Mouse (Mus musculus): ENCODE measurements around the gene Katnal1.

DNA sequence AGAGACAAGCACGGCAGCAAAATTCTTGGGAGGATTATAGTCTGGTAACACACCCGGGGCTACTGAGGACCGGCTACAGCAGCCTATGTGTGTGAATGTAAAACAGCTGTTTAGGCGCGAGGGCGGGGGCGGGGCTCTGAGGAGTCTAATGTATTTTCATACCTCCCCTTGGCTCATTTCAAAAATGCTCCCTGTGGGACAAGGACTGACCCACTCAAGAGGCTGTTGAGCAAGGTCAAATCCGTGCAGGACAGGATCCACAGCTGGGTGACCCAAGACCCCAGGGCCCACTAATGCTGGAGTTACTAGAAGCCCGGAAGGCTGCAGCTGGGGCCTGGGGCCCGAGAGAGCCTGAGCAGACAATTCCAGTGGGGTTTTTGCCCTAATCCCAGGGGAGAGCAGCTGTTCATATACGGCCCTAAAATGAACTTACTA is 10.8 kb upstream of the Katnal1 start:
- TF ChIP-seq RAD21 (IDR thresholded peaks at IDR 0.05; ENCODE audit: low read depth, low read length) = no peak
- no peak for TF ChIP-seq MXI1 (IDR thresholded peaks at IDR 0.05; ENCODE audit: low read depth, low read length)
- no peak for TF ChIP-seq POLR2AphosphoS5 (IDR thresholded peaks at IDR 0.05; ENCODE audit: borderline replicate concordance, low read depth, low read length)
- no peak for TF ChIP-seq CTCF (IDR thresholded peaks at IDR 0.05 in 2 of 3, conservative IDR thresholded peaks at IDR 0.05 in 1 of 3; ENCODE audit: control insufficient read depth in 1 of 3, insufficient read depth in 1 of 3, low read depth in 2 of 3, low read length in 3 of 3, poor library complexity in 1 of 3, severe bottlenecking in 1 of 3)
- TF ChIP-seq ETS1 (IDR thresholded peaks at IDR 0.05; ENCODE audit: low read depth, low read length) = no peak
- TF ChIP-seq SIN3A (IDR thresholded peaks at IDR 0.05; ENCODE audit: low read length) = no peak
